Mouse (Mus musculus) G1E (cell line): ENCODE data around the gene Gm10073.

Source experiments
- CTCF ChIP-seq: IDR thresholded peaks from 2 replicates; pipeline ENCODE4 v1.5.1; 2012; ENCODE audit warnings: low read depth, low read length, inconsistent platforms, mixed read lengths
- GATA1 ChIP-seq: IDR thresholded peaks from 2 replicates; pipeline ENCODE4 v1.6.1; 2012; ENCODE audit warnings: borderline replicate concordance, low read length, inconsistent platforms, mixed read lengths
- POLR2AphosphoS5 ChIP-seq: IDR thresholded peaks from 2 replicates; pipeline ENCODE4 v1.6.1; 2012; ENCODE audit warnings: low read depth, low read length, inconsistent platforms; ENCODE audit not compliant: insufficient replicate concordance

DNA sequence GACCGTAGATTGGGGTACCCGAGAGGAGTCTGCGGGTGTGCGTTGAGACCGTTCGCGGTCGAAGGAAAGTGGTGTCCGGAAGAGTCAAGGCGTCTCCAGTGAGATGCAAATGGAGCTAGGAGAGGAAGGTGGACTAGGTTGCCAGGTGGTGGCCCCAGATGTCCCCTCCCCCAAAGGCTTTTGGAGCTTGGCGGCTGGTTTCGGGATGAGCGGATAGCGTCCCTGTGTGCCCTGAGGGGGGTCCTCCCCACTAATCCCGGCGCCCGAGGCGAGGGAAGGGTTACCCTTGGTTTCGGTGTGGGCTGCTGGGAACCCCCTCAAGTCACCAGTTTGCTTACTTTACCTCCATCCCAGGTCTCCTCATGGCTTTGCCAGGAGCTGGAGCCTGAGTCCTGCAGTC, 30.7 kb upstream of the Gm10073 start:
- TF ChIP-seq CTCF = no peak
- no peak for TF ChIP-seq GATA1
- TF ChIP-seq POLR2AphosphoS5 = no peak
